Comparison of ENCODE assay signal across 8 mouse cellular contexts in genomic region chr17:37050876-37051275, GRCm38 (mm10). TPM values are rescaled to one million over a fixed set of nuclear protein-coding genes. Genes with fewer than 3 reads are reported as not detected.
DNase-seq lines count a peak whose midpoint lies in the region; ATAC-seq and TF ChIP-seq lines count a peak whose summit lies in the region.
"Had no signal": no experiment of that assay in that cellular context is flagged by ENCODE, and none has a peak within 500 bp of the region (broad histone marks: within the 10 kb centered on the region; RNA-seq: fewer than 3 reads in every experiment).

No protein-coding gene starts in this region.

- H3K4me1 ChIP-seq in lung, embryonic 14.5 days (ENCODE audit: insufficient read depth) = 0 out of 2 replicates have a peak, but pooled peaks cover 6% of the 10 kb centered on the region
- peaks cover 45% of the 10 kb centered on the region for H3K4me1 ChIP-seq in embryonic facial prominence, embryonic 13.5 days
- H3K4me1 ChIP-seq in hindbrain, embryonic 11.5 days (replicated peaks; ENCODE audit: control insufficient read depth, insufficient read depth, low read length) = peaks cover 3% of the 10 kb centered on the region

- H3K4me2 ChIP-seq in lung, embryonic 14.5 days = peak overlapping the region; percentile 83
- H3K4me2 ChIP-seq in embryonic facial prominence, embryonic 13.5 days = peak overlapping the region; percentile 85
- peak overlapping the region; percentile 87 for H3K4me2 ChIP-seq in hindbrain, embryonic 11.5 days (replicated peaks; ENCODE audit: low read depth, low read length)

- peaks cover 21% of the 10 kb centered on the region; the same call in 1 of the 2 replicates for H3K36me3 ChIP-seq in lung, embryonic 14.5 days (ENCODE audit: insufficient read depth)
- peaks cover 22% of the 10 kb centered on the region for H3K36me3 ChIP-seq in embryonic facial prominence, embryonic 13.5 days
- no peaks in the 10 kb centered on the region for H3K36me3 ChIP-seq in hindbrain, embryonic 11.5 days (ENCODE audit: control insufficient read depth, insufficient read depth, low read length)

- WGBS in lung, embryonic 14.5 days = 2% methylated on average over 26 of the region's 27 CpGs
- 2% methylated on average over 27 of the region's 27 CpGs for WGBS in embryonic facial prominence, embryonic 13.5 days
- 1% methylated on average over 23 of the region's 27 CpGs for WGBS in hindbrain, embryonic 11.5 days

- peak; percentile 5; the same call in 1 of the 2 replicates for ATAC-seq in lung, embryonic 14.5 days (ENCODE audit: insufficient read depth)
- ATAC-seq in embryonic facial prominence, embryonic 13.5 days (ENCODE audit: insufficient number of reproducible peaks, insufficient read depth, low FRiP score, low TSS enrichment, low read depth) = no peak
- ATAC-seq in hindbrain, embryonic 11.5 days (ENCODE audit: low FRiP score) = peak; percentile 37

- peak; percentile 18 for DNase-seq in lung, embryonic 14.5 days
- DNase-seq in lung, postnatal 36 days = no peak
- peak; percentile 43 for DNase-seq in hindbrain, embryonic 11.5 days (ENCODE audit: low spot score)
- peak; percentile 8 for DNase-seq in mesoderm, embryonic 11.5 days (ENCODE audit: low read depth, low spot score)
- no peak for DNase-seq in urinary bladder, postnatal 25 days (ENCODE audit: low spot score)
- no peak for DNase-seq in B cell, adult 2 months

- no peak overlapping the region for H3K27ac ChIP-seq in lung, embryonic 14.5 days (ENCODE audit: low read depth)
- no peak overlapping the region for H3K27ac ChIP-seq in embryonic facial prominence, embryonic 13.5 days
- 0 out of 2 replicates have a peak overlapping the region, but pooled peaks have one; percentile 3 for H3K27ac ChIP-seq in hindbrain, embryonic 11.5 days (ENCODE audit: low read depth, low read length)
- H3K27ac ChIP-seq: macrophage had no signal

- H3K4me3 ChIP-seq in lung, embryonic 14.5 days (ENCODE audit: low read depth, low read length) = peak overlapping the region; percentile 50
- H3K4me3 ChIP-seq in embryonic facial prominence, embryonic 13.5 days = peak overlapping the region; percentile 57
- H3K4me3 ChIP-seq in hindbrain, embryonic 11.5 days (ENCODE audit: low read depth, low read length) = peak overlapping the region; percentile 66

- TF ChIP-seq CTCF in lung, embryonic 14.5 days (IDR thresholded peaks at IDR 0.05; ENCODE audit: low read depth) = no peak

- H3K27me3 ChIP-seq in lung, embryonic 14.5 days (ENCODE audit: insufficient read depth, low read length) = no peaks in the 10 kb centered on the region; the same call in 1 of the 2 replicates
- H3K27me3 ChIP-seq in embryonic facial prominence, embryonic 13.5 days = peaks cover 5% of the 10 kb centered on the region
- peaks cover 4% of the 10 kb centered on the region for H3K27me3 ChIP-seq in hindbrain, embryonic 11.5 days (ENCODE audit: control insufficient read depth, insufficient read depth, low read length)

- peak overlapping the region; percentile 72 for H3K9ac ChIP-seq in lung, embryonic 14.5 days
- peak overlapping the region; percentile 77 for H3K9ac ChIP-seq in embryonic facial prominence, embryonic 13.5 days
- H3K9ac ChIP-seq in hindbrain, embryonic 11.5 days (ENCODE audit: low read depth, low read length) = peak overlapping the region; percentile 80

- no peaks in the 10 kb centered on the region for H3K9me3 ChIP-seq in lung, embryonic 14.5 days (ENCODE audit: low read depth, low read length)
- H3K9me3 ChIP-seq in embryonic facial prominence, embryonic 13.5 days = no peaks in the 10 kb centered on the region
- no peaks in the 10 kb centered on the region for H3K9me3 ChIP-seq in hindbrain, embryonic 11.5 days (ENCODE audit: control insufficient read depth, low read length)

RNA-seq across cellular contexts. Expression of gene Gabbr1, which starts 5.1 kb away (rescaled TPM):
- 7.0 and 8.8 TPM in 2 replicates for polyA plus RNA-seq in lung, embryonic 14.5 days (2014; fragmentation: Nextera tagmentation; extraction: Ambion mirVana)
- polyA plus RNA-seq in embryonic facial prominence, embryonic 13.5 days (2015; fragmentation: Nextera tagmentation; extraction: Ambion mirVana) = 15.8 and 16.1 TPM in 2 replicates
- 16.8 and 24.8 TPM in 2 replicates for polyA plus RNA-seq in hindbrain, embryonic 11.5 days (2014; fragmentation: Nextera tagmentation; extraction: Ambion mirVana)

RNA-seq across cellular contexts. Expression of gene Mog, which starts 27.7 kb away (rescaled TPM):
- 0.11 and 0.13 TPM in 2 replicates for polyA plus RNA-seq in lung, embryonic 14.5 days (2014; fragmentation: Nextera tagmentation; extraction: Ambion mirVana)
- polyA plus RNA-seq in embryonic facial prominence, embryonic 13.5 days (2015; fragmentation: Nextera tagmentation; extraction: Ambion mirVana) = 0.30 and 0.31 TPM in 2 replicates
- 0.39 and 0.61 TPM in 2 replicates for polyA plus RNA-seq in hindbrain, embryonic 11.5 days (2014; fragmentation: Nextera tagmentation; extraction: Ambion mirVana)
- polyA plus RNA-seq: macrophage had no signal

RNA-seq across cellular contexts. Expression of gene Olfr90, which starts 37.4 kb away (rescaled TPM):
- polyA plus RNA-seq in lung, embryonic 14.5 days (2014; fragmentation: Nextera tagmentation; extraction: Ambion mirVana) = 0.34 TPM in 1 of 2 replicates, not detected in the other
- 0.10 TPM in 1 of 2 replicates, not detected in the other for polyA plus RNA-seq in embryonic facial prominence, embryonic 13.5 days (2015; fragmentation: Nextera tagmentation; extraction: Ambion mirVana)
- polyA plus RNA-seq in hindbrain, embryonic 11.5 days (2014; fragmentation: Nextera tagmentation; extraction: Ambion mirVana) = 0.06 TPM in 1 of 2 replicates, not detected in the other
- polyA plus RNA-seq: macrophage had no signal

RNA-seq across cellular contexts. Expression of gene Olfr91, which starts 47.2 kb away (rescaled TPM):
- 0.07 TPM in 1 of 2 replicates, not detected in the other for polyA plus RNA-seq in lung, embryonic 14.5 days (2014; fragmentation: Nextera tagmentation; extraction: Ambion mirVana)
- polyA plus RNA-seq in embryonic facial prominence, embryonic 13.5 days (2015; fragmentation: Nextera tagmentation; extraction: Ambion mirVana) = not detected in 2 replicates
- 0.08 TPM in 1 of 2 replicates, not detected in the other for polyA plus RNA-seq in hindbrain, embryonic 11.5 days (2014; fragmentation: Nextera tagmentation; extraction: Ambion mirVana)
- polyA plus RNA-seq: macrophage had no signal

RNA-seq across cellular contexts. Expression of gene Zfp57, which starts 49.9 kb away (rescaled TPM):
- 77.5 and 80.7 TPM in 2 replicates for polyA plus RNA-seq in lung, embryonic 14.5 days (2014; fragmentation: Nextera tagmentation; extraction: Ambion mirVana)
- 112 and 113 TPM in 2 replicates for polyA plus RNA-seq in embryonic facial prominence, embryonic 13.5 days (2015; fragmentation: Nextera tagmentation; extraction: Ambion mirVana)
- 137 and 153 TPM in 2 replicates for polyA plus RNA-seq in hindbrain, embryonic 11.5 days (2014; fragmentation: Nextera tagmentation; extraction: Ambion mirVana)
- polyA plus RNA-seq: macrophage had no signal

Comparison
In these comparisons a context has a peak if more than half of its experiments do, and no peak if none do; other contexts are left out.
1. DNase-seq: peak in lung, embryonic 14.5 days (single experiment), hindbrain, embryonic 11.5 days (single experiment) and mesoderm, embryonic 11.5 days (single experiment); none in lung, postnatal 36 days (single experiment), urinary bladder, postnatal 25 days (single experiment) and B cell, adult 2 months (0 of 2).
2. Peak in every context shown above with its lines, with median percentiles within 50 percentile points of each other: H3K4me2 ChIP-seq, H3K4me3 ChIP-seq and H3K9ac ChIP-seq.